Mouse (Mus musculus) forebrain, embryonic 13.5 days (tissue): ENCODE measurements around the gene Arhgap29. TPM values are rescaled to one million over a fixed set of nuclear protein-coding genes. Genes with fewer than 3 reads are reported as not detected.

Experiments used
- ATAC-seq: fragments of 200-750 bp; cut with Nextera tagmentation; 2 replicates; pipeline ENCODE4 v1.8.0; 2017
- H3K27ac ChIP-seq: fragments of 300-500 bp; sonication (generic); 2 replicates; pipeline ENCODE4 v1.5.1; 2015; ENCODE audit warnings: inconsistent platforms, mild to moderate bottlenecking, moderate library complexity
- H3K27me3 ChIP-seq: fragments of 300-500 bp; sonication (generic); 2 replicates; pipeline ENCODE4 v1.6.1; 2015; ENCODE audit warnings: mild to moderate bottlenecking, inconsistent platforms
- H3K36me3 ChIP-seq: fragments of 300-500 bp; sonication (generic); 2 replicates; pipeline ENCODE4 v1.6.1; 2015; ENCODE audit warnings: mild to moderate bottlenecking, inconsistent platforms; ENCODE audit not compliant: poor library complexity, severe bottlenecking
- H3K4me1 ChIP-seq: fragments of 300-500 bp; sonication (generic); 2 replicates; pipeline ENCODE4 v1.6.1; 2015; ENCODE audit warnings: inconsistent platforms
- H3K4me2 ChIP-seq: fragments of 300-500 bp; sonication (generic); 2 replicates; pipeline ENCODE4 v1.6.1; 2015; ENCODE audit warnings: inconsistent platforms, mild to moderate bottlenecking, moderate library complexity
- H3K4me3 ChIP-seq: fragments of 300-500 bp; sonication (generic); 2 replicates; pipeline ENCODE4 v1.5.1; 2015; ENCODE audit warnings: mild to moderate bottlenecking, inconsistent platforms
- H3K9ac ChIP-seq: fragments of 300-500 bp; sonication (generic); 2 replicates; pipeline ENCODE4 v1.6.1; 2015; ENCODE audit warnings: mild to moderate bottlenecking, inconsistent platforms
- H3K9me3 ChIP-seq: fragments of 300-500 bp; sonication (generic); replicated peaks from 2 replicates; pipeline ENCODE4 v1.6.1; 2016; ENCODE audit warnings: inconsistent platforms
- WGBS: fragments of 180-500 bp; shearing (Covaris S2); methylation state at CpG from one replicate; pipeline ENCODE4 v1.1.7; 2015; 5-methylcytosine and 5-hydroxymethylcytosine counted together
- polyA plus RNA-seq: library from polyadenylated mRNA; unstranded; fragments of >200 nt; fragmentation: Nextera tagmentation; extraction: Ambion mirVana; gene quantifications from 2 replicates; pipeline ENCODE4 v1.2.1, GENCODE M21; 2015

The Arhgap29 gene
- 9.6 and 11.5 TPM in 2 replicates for polyA plus RNA-seq

DNA sequence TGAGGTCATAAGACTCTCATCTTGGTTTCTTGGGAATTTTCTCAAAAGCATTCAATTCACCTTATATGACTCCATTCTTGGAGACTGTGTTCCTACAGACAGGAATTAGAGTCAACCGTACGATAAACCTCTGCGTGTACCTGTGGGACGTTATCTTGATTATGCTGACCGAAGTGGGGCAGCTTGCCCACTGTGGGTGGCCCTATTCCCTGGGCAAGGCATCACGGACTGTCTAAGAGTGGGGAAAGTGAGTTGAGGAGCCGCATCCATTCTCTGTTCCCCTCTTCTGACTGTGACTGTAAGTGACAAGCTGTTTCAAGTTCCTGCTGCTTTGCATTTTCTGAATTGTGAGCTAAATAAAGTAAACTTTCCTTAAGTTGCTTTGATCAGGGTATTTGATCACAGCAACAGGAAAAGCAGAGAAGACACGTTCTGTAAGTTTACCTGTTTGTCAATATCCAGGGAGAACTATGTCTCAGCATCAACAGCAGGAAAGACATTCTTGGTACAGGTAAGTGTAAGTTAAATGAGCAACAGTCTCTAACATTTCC, at the start of gene Arhgap29:
Arhgap29 (plus strand) TSS at position 501 of the 551 bp plus-strand sequence.
- 89% methylated on average over 8 of the region's 8 CpGs for whole genome bisulfite sequencing
- Histone ChIP-seq H3K9ac (peak within 1 kb of the TSS; percentile 60), H3K4me2 (peak within 1 kb of the TSS; percentile 85), H3K27me3 (peaks cover 38% of the 10 kb centered on the region), H3K9me3 (no peaks in the 10 kb centered on the region), H3K36me3 (no peaks in the 10 kb centered on the region), H3K4me1 (peaks cover 10% of the 10 kb centered on the region; the same call in 1 of the 2 replicates), H3K27ac (no peak within 1 kb of the TSS), H3K4me3 (peak within 1 kb of the TSS; percentile 55)
- ATAC-seq, result no peak

DNA sequence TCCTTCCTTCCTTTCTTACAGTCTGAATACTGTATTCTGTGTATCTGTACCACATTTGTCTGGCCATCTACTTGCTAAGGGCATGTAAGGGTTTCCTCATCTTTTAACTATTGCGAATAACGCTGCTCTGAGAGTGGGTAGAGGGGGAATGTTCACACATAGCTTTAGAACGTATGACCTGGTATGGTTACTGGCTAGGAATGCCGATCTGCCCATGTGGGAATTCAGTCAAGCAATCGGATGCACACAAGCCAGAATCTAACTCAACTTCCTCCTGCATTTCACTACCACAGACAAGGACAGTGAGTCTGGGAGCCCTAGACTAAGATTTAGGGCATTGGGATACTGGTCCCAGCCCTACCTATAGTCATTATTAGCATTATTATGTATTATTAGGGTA, 49.6 kb upstream of the Arhgap29 start:
- H3K36me3 ChIP-seq, result no peaks in the 10 kb centered on the region
- no peaks in the 10 kb centered on the region for H3K9me3 ChIP-seq
- WGBS, result 92% methylated on average over 5 of the region's 5 CpGs
- H3K27me3 ChIP-seq, result no peaks in the 10 kb centered on the region
- H3K9ac ChIP-seq, result no peak overlapping the region
- ATAC-seq, result no peak
- no peak overlapping the region for H3K4me2 ChIP-seq
- H3K4me1 ChIP-seq, result no peaks in the 10 kb centered on the region
- no peak overlapping the region for H3K27ac ChIP-seq
- no peak overlapping the region for H3K4me3 ChIP-seq

GRCm38 (mm10) chr3:121903286-121903685, 49.1 kb upstream of the Arhgap29 start:
- no peaks in the 10 kb centered on the region for H3K27me3 ChIP-seq
- no peak overlapping the region for H3K9ac ChIP-seq
- ATAC-seq, result no peak
- no peak overlapping the region for H3K4me2 ChIP-seq
- H3K4me3 ChIP-seq, result no peak overlapping the region
- WGBS, result 80% methylated on average over 4 of the region's 4 CpGs
- H3K9me3 ChIP-seq, result no peaks in the 10 kb centered on the region
- H3K36me3 ChIP-seq, result no peaks in the 10 kb centered on the region
- H3K4me1 ChIP-seq, result no peaks in the 10 kb centered on the region
- no peak overlapping the region for H3K27ac ChIP-seq

- H3K4me1 ChIP-seq, result no peaks in the 10 kb centered on the region
- no peaks in the 10 kb centered on the region for H3K36me3 ChIP-seq
- ATAC-seq, result no peak
- no peak overlapping the region for H3K27ac ChIP-seq
- no peak overlapping the region for H3K9ac ChIP-seq
- H3K4me3 ChIP-seq, result no peak overlapping the region
- H3K27me3 ChIP-seq, result no peaks in the 10 kb centered on the region
- no peaks in the 10 kb centered on the region for H3K9me3 ChIP-seq
- WGBS, result 82% methylated on average over 8 of the region's 8 CpGs
- H3K4me2 ChIP-seq, result no peak overlapping the region
Observed at GRCm38 (mm10) chr3:121903695-121904094, 48.6 kb upstream of the Arhgap29 start.

DNA sequence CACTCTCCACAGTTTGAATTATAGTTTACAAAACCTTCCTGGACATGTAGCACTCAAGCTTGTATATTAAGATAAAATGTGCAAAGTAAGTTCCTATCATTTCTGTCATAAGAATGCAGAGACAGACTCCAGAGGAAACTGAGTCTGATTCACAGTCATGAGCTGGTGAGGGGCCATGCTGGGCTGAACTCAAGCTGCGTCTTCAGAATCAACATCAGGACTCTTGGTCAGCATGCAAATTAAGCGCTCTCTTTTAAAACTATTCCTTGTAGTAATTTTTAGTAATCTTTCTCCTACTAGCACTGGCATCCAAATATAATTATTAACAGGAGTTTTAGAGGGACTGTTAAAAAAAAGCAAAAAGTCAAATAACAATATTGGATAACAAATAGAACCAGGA, 47.9 kb upstream of the Arhgap29 start:
- WGBS, result 90% methylated on average over 2 of the region's 2 CpGs
- no peak overlapping the region for H3K27ac ChIP-seq
- no peak for ATAC-seq

GRCm38 (mm10) chr3:121906623-121907022, 45.7 kb upstream of the Arhgap29 start:
- 64% methylated on average over 8 of the region's 8 CpGs for WGBS
- Histone ChIP-seq H3K9me3 (no peaks in the 10 kb centered on the region), H3K4me2 (no peak overlapping the region), H3K36me3 (no peaks in the 10 kb centered on the region), H3K4me3 (no peak overlapping the region), H3K27ac (no peak overlapping the region), H3K27me3 (no peaks in the 10 kb centered on the region), H3K9ac (no peak overlapping the region), H3K4me1 (no peaks in the 10 kb centered on the region)
- no peak for ATAC-seq

More for the DNA sequence above, 47.9 kb upstream of the Arhgap29 start:
- H3K27me3 ChIP-seq, result no peaks in the 10 kb centered on the region
- no peak overlapping the region for H3K4me3 ChIP-seq
- no peaks in the 10 kb centered on the region for H3K9me3 ChIP-seq
- H3K4me1 ChIP-seq, result no peaks in the 10 kb centered on the region
- no peak overlapping the region for H3K4me2 ChIP-seq
- no peak overlapping the region for H3K9ac ChIP-seq
- no peaks in the 10 kb centered on the region for H3K36me3 ChIP-seq

DNA sequence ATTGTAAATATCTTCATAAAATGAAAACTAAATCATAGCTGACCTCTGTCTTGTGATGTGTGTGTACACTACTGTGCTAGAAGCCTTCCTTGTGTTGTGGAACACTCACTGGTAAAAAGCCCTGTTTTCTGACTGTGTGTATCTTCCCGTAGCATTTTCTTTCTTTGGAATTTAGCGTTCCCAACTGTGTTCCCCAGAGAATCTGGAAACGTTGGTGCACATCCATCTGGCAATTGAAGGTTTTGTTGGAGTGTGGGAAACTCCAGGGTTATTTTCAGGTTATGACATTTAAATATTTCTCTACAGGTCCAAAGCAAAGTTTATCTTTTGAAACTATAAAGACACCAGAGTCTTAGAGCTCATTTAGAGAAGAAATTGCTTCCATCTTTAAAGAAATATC, 43.2 kb upstream of the Arhgap29 start:
- no peak overlapping the region for H3K9ac ChIP-seq
- WGBS, result 84% methylated on average over 3 of the region's 3 CpGs
- H3K4me3 ChIP-seq, result no peak overlapping the region
- H3K36me3 ChIP-seq, result no peaks in the 10 kb centered on the region
- no peak overlapping the region for H3K4me2 ChIP-seq
- no peaks in the 10 kb centered on the region for H3K4me1 ChIP-seq
- no peaks in the 10 kb centered on the region for H3K9me3 ChIP-seq
- H3K27ac ChIP-seq, result no peak overlapping the region
- no peak for ATAC-seq
- no peaks in the 10 kb centered on the region for H3K27me3 ChIP-seq

DNA sequence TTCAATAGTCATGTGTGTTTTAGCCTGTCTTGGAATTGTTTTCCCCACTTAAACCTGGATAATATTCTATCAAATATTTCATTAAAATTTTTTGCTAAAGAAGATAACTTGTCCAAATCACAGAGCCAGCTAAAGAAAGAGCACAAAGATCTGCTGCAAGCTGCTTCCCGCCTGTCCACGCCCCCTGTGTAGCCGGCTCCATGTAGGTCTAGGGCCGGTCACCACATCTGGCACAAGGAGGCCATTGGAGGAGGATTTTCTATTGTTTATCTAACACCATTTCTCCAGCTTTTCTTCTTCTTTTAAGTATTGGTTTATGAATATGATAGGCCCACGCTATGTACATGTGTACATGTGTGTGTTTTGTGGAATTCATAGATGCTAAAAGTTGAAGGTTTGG, 38.9 kb upstream of the Arhgap29 start:
- Histone ChIP-seq H3K4me3 (no peak overlapping the region), H3K4me1 (no peaks in the 10 kb centered on the region), H3K36me3 (no peaks in the 10 kb centered on the region), H3K9ac (no peak overlapping the region), H3K27ac (no peak overlapping the region), H3K4me2 (no peak overlapping the region), H3K27me3 (no peaks in the 10 kb centered on the region), H3K9me3 (no peaks in the 10 kb centered on the region)
- 93% methylated on average over 5 of the region's 5 CpGs for WGBS
- no peak for ATAC-seq

DNA sequence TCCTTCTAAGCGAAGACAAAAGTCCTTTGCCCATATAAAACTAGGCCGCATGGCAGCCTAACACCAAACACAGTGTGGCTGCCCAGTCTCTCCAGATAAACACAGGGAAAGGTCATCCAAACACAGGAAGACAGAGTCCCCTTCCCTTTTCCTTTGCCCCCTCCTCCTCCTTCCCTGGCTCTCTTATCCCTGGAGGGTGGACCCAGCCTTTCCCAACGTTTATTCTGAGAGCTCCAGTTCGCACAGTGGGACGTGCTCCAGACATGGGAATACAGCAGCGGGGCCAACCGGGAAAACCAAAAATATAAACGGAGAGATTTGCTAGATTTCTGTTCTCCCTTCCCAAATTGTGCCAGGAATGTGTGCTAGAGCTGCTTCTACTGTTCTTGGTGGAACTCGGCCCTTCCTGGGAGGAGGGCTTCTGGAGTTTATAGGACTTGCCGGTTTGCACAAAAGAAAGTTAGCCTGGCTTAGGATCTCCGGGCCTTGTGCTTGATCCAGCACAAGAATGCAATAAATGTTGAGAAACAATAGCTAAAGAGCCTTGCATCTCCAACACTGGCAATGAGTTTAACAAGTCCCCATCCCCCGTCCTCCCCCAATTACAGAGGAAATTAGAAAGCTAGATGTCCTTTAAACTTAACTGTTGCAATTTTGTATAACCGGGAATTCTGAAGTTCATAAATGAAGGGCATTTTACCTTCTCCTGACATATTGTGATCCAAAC, 37.7 kb upstream of the Arhgap29 start:
- H3K36me3 ChIP-seq, result no peaks in the 10 kb centered on the region
- H3K27ac ChIP-seq, result no peak overlapping the region
- 58% methylated on average over 13 of the region's 13 CpGs for WGBS
- H3K9ac ChIP-seq, result no peak overlapping the region
- no peaks in the 10 kb centered on the region for H3K27me3 ChIP-seq
- no peaks in the 10 kb centered on the region for H3K9me3 ChIP-seq
- no peak overlapping the region for H3K4me2 ChIP-seq
- no peak overlapping the region for H3K4me3 ChIP-seq
- ATAC-seq, result no peak
- H3K4me1 ChIP-seq, result no peaks in the 10 kb centered on the region

- no peaks in the 10 kb centered on the region for H3K9me3 ChIP-seq
- 64% methylated on average over 6 of the region's 6 CpGs for WGBS
- H3K4me3 ChIP-seq, result no peak overlapping the region
Observed at GRCm38 (mm10) chr3:121915191-121915590, 37.1 kb upstream of the Arhgap29 start.

GRCm38 (mm10) chr3:121916802-121917532, 35.4 kb upstream of the Arhgap29 start:
- no peaks in the 10 kb centered on the region for H3K27me3 ChIP-seq
- ATAC-seq, result no peak
- H3K9me3 ChIP-seq, result no peaks in the 10 kb centered on the region
- no peaks in the 10 kb centered on the region for H3K36me3 ChIP-seq
- no peak overlapping the region for H3K9ac ChIP-seq
- no peak overlapping the region for H3K4me3 ChIP-seq
- H3K4me2 ChIP-seq, result no peak overlapping the region
- no peak overlapping the region for H3K27ac ChIP-seq
- 82% methylated on average over 5 of the region's 5 CpGs for WGBS
- H3K4me1 ChIP-seq, result no peaks in the 10 kb centered on the region

More at GRCm38 (mm10) chr3:121915191-121915590, 37.1 kb upstream of the Arhgap29 start:
- no peak overlapping the region for H3K27ac ChIP-seq
- no peaks in the 10 kb centered on the region for H3K4me1 ChIP-seq
- no peaks in the 10 kb centered on the region for H3K36me3 ChIP-seq
- H3K9ac ChIP-seq, result no peak overlapping the region
- no peak overlapping the region for H3K4me2 ChIP-seq
- H3K27me3 ChIP-seq, result no peaks in the 10 kb centered on the region
- ATAC-seq, result no peak

GRCm38 (mm10) chr3:121917658-121918057, 34.7 kb upstream of the Arhgap29 start:
- no peaks in the 10 kb centered on the region for H3K27me3 ChIP-seq
- no peaks in the 10 kb centered on the region for H3K36me3 ChIP-seq
- 89% methylated on average over 7 of the region's 7 CpGs for WGBS
- H3K9ac ChIP-seq, result no peak overlapping the region
- H3K4me1 ChIP-seq, result no peaks in the 10 kb centered on the region
- H3K27ac ChIP-seq, result no peak overlapping the region
- no peak overlapping the region for H3K4me2 ChIP-seq
- ATAC-seq, result no peak
- H3K4me3 ChIP-seq, result no peak overlapping the region
- H3K9me3 ChIP-seq, result no peaks in the 10 kb centered on the region
